Mouse (Mus musculus): ENCODE results near the gene Nebl. TPM values are rescaled to one million over a fixed set of nuclear protein-coding genes. Genes with fewer than 3 reads are reported as not detected.

The Nebl gene
- polyA plus RNA-seq, 1 experiment from 2014 or later = 8.8 TPM

GRCm38 (mm10) chr2:17435217-17435616, 296.0 kb downstream of the Nebl start:
- no peak overlapping the region for H3K9ac ChIP-seq (ENCODE audit: low read length)
- no peak overlapping the region for H3K4me3 ChIP-seq (ENCODE audit: low read depth, low read length)
- H3K36me3 ChIP-seq (ENCODE audit: control insufficient read depth, insufficient read depth, low read length) = no peaks in the 10 kb centered on the region
- no peak for DNase-seq (ENCODE audit: low spot score)
- H3K4me1 ChIP-seq (ENCODE audit: control insufficient read depth, insufficient read depth, low read length) = no peaks in the 10 kb centered on the region
- no peak overlapping the region for H3K27ac ChIP-seq (ENCODE audit: low read depth, low read length)
- H3K4me2 ChIP-seq (ENCODE audit: low read depth) = no peak overlapping the region
- 69% methylated on average over 4 of the region's 4 CpGs for WGBS
- H3K27me3 ChIP-seq (ENCODE audit: control insufficient read depth, insufficient read depth, low read length) = no peaks in the 10 kb centered on the region
- no peaks in the 10 kb centered on the region for H3K9me3 ChIP-seq (ENCODE audit: control insufficient read depth, low read length)
- peak; percentile 40; the same call in 1 of the 2 replicates for ATAC-seq (ENCODE audit: insufficient read depth, low FRiP score, low TSS enrichment)

- Histone ChIP-seq H3K9ac (ENCODE audit: low read length) (no peak overlapping the region), H3K27me3 (ENCODE audit: control insufficient read depth, insufficient read depth, low read length) (no peaks in the 10 kb centered on the region), H3K4me1 (ENCODE audit: control insufficient read depth, insufficient read depth, low read length) (no peaks in the 10 kb centered on the region), H3K9me3 (ENCODE audit: control insufficient read depth, low read length) (no peaks in the 10 kb centered on the region), H3K4me3 (ENCODE audit: low read depth, low read length) (no peak overlapping the region), H3K27ac (ENCODE audit: low read depth, low read length) (no peak overlapping the region), H3K4me2 (ENCODE audit: low read depth) (no peak overlapping the region), H3K36me3 (ENCODE audit: control insufficient read depth, insufficient read depth, low read length) (no peaks in the 10 kb centered on the region)
- no peak for ATAC-seq (ENCODE audit: insufficient read depth, low FRiP score, low TSS enrichment)
- no peak for DNase-seq (ENCODE audit: low spot score)
- WGBS = 91% methylated on average over 4 of the region's 4 CpGs
These were observed 302.2 kb downstream of the Nebl start for GRCm38 (mm10) chr2:17429028-17429427.

- H3K9ac ChIP-seq (ENCODE audit: low read length) = no peak overlapping the region
- H3K27ac ChIP-seq (ENCODE audit: low read depth, low read length) = no peak overlapping the region
- H3K4me1 ChIP-seq (ENCODE audit: control insufficient read depth, insufficient read depth, low read length) = no peaks in the 10 kb centered on the region
- no peaks in the 10 kb centered on the region for H3K27me3 ChIP-seq (ENCODE audit: control insufficient read depth, insufficient read depth, low read length)
- no peaks in the 10 kb centered on the region for H3K9me3 ChIP-seq (ENCODE audit: control insufficient read depth, low read length)
- no peak for ATAC-seq (ENCODE audit: insufficient read depth, low FRiP score, low TSS enrichment)
- WGBS = 94% methylated on average over 4 of the region's 4 CpGs
- H3K4me3 ChIP-seq (ENCODE audit: low read depth, low read length) = no peak overlapping the region
- no peak overlapping the region for H3K4me2 ChIP-seq (ENCODE audit: low read depth)
- H3K36me3 ChIP-seq (ENCODE audit: control insufficient read depth, insufficient read depth, low read length) = no peaks in the 10 kb centered on the region
- DNase-seq (ENCODE audit: low spot score) = no peak
These were observed 303.1 kb downstream of the Nebl start for GRCm38 (mm10) chr2:17428156-17428555.

- Histone ChIP-seq H3K27me3 (ENCODE audit: control insufficient read depth, insufficient read depth, low read length) (no peaks in the 10 kb centered on the region), H3K36me3 (ENCODE audit: control insufficient read depth, insufficient read depth, low read length) (no peaks in the 10 kb centered on the region), H3K27ac (ENCODE audit: low read depth, low read length) (no peak overlapping the region), H3K9me3 (ENCODE audit: control insufficient read depth, low read length) (no peaks in the 10 kb centered on the region), H3K4me3 (ENCODE audit: low read depth, low read length) (no peak overlapping the region), H3K4me1 (ENCODE audit: control insufficient read depth, insufficient read depth, low read length) (no peaks in the 10 kb centered on the region), H3K9ac (ENCODE audit: low read length) (no peak overlapping the region), H3K4me2 (ENCODE audit: low read depth) (no peak overlapping the region)
- ATAC-seq (ENCODE audit: insufficient read depth, low FRiP score, low TSS enrichment) (peak; percentile 80; the same call in 1 of the 2 replicates), DNase-seq (ENCODE audit: low spot score) (no peak)
- WGBS = 11% methylated on average over 1 of the region's 1 CpGs
These were observed 308.3 kb downstream of the Nebl start for GRCm38 (mm10) chr2:17422967-17423366.

GRCm38 (mm10) chr2:17415347-17415746, 315.9 kb downstream of the Nebl start:
- no peaks in the 10 kb centered on the region for H3K9me3 ChIP-seq (ENCODE audit: control insufficient read depth, low read length)
- H3K4me2 ChIP-seq (ENCODE audit: low read depth) = no peak overlapping the region
- H3K4me1 ChIP-seq (ENCODE audit: control insufficient read depth, insufficient read depth, low read length) = no peaks in the 10 kb centered on the region
- no peak overlapping the region for H3K4me3 ChIP-seq (ENCODE audit: low read depth, low read length)
- H3K36me3 ChIP-seq (ENCODE audit: control insufficient read depth, insufficient read depth, low read length) = no peaks in the 10 kb centered on the region
- no peak for DNase-seq (ENCODE audit: low spot score)
- H3K27ac ChIP-seq (ENCODE audit: low read depth, low read length) = no peak overlapping the region
- ATAC-seq (ENCODE audit: insufficient read depth, low FRiP score, low TSS enrichment) = no peak
- no peak overlapping the region for H3K9ac ChIP-seq (ENCODE audit: low read length)
- 35% methylated on average over 4 of the region's 4 CpGs for WGBS
- no peaks in the 10 kb centered on the region for H3K27me3 ChIP-seq (ENCODE audit: control insufficient read depth, insufficient read depth, low read length)

GRCm38 (mm10) chr2:17414324-17414723, 316.9 kb downstream of the Nebl start:
- Histone ChIP-seq H3K36me3 (ENCODE audit: control insufficient read depth, insufficient read depth, low read length) (no peaks in the 10 kb centered on the region), H3K4me2 (ENCODE audit: low read depth) (no peak overlapping the region), H3K4me1 (ENCODE audit: control insufficient read depth, insufficient read depth, low read length) (no peaks in the 10 kb centered on the region), H3K9ac (ENCODE audit: low read length) (no peak overlapping the region), H3K4me3 (ENCODE audit: low read depth, low read length) (no peak overlapping the region), H3K27me3 (ENCODE audit: control insufficient read depth, insufficient read depth, low read length) (no peaks in the 10 kb centered on the region), H3K9me3 (ENCODE audit: control insufficient read depth, low read length) (no peaks in the 10 kb centered on the region), H3K27ac (ENCODE audit: low read depth, low read length) (no peak overlapping the region)
- DNase-seq (ENCODE audit: low spot score) (no peak), ATAC-seq (ENCODE audit: insufficient read depth, low FRiP score, low TSS enrichment) (no peak)
- 88% methylated on average over 2 of the region's 2 CpGs for WGBS

- DNase-seq (ENCODE audit: low spot score) = no peak
- Histone ChIP-seq H3K9me3 (ENCODE audit: control insufficient read depth, low read length) (no peaks in the 10 kb centered on the region), H3K4me1 (ENCODE audit: control insufficient read depth, insufficient read depth, low read length) (no peaks in the 10 kb centered on the region), H3K4me2 (ENCODE audit: low read depth) (no peak overlapping the region), H3K27ac (ENCODE audit: low read depth, low read length) (no peak overlapping the region), H3K27me3 (ENCODE audit: control insufficient read depth, insufficient read depth, low read length) (no peaks in the 10 kb centered on the region), H3K4me3 (ENCODE audit: low read depth, low read length) (no peak overlapping the region), H3K36me3 (ENCODE audit: control insufficient read depth, insufficient read depth, low read length) (no peaks in the 10 kb centered on the region), H3K9ac (ENCODE audit: low read length) (no peak overlapping the region)
- no peak for ATAC-seq (ENCODE audit: insufficient read depth, low FRiP score, low TSS enrichment)
- 77% methylated on average over 8 of the region's 8 CpGs for WGBS
These were observed 317.6 kb downstream of the Nebl start for GRCm38 (mm10) chr2:17413496-17414268.

- Histone ChIP-seq H3K9me3 (ENCODE audit: control insufficient read depth, low read length) (no peaks in the 10 kb centered on the region), H3K27me3 (ENCODE audit: control insufficient read depth, insufficient read depth, low read length) (no peaks in the 10 kb centered on the region), H3K36me3 (ENCODE audit: control insufficient read depth, insufficient read depth, low read length) (no peaks in the 10 kb centered on the region), H3K9ac (ENCODE audit: low read length) (no peak overlapping the region), H3K4me3 (ENCODE audit: low read depth, low read length) (no peak overlapping the region), H3K4me2 (ENCODE audit: low read depth) (no peak overlapping the region), H3K27ac (ENCODE audit: low read depth, low read length) (no peak overlapping the region), H3K4me1 (ENCODE audit: control insufficient read depth, insufficient read depth, low read length) (no peaks in the 10 kb centered on the region)
- WGBS = 81% methylated on average over 5 of the region's 5 CpGs
- DNase-seq (ENCODE audit: low spot score) (no peak), ATAC-seq (ENCODE audit: insufficient read depth, low FRiP score, low TSS enrichment) (no peak)
These were observed 322.0 kb downstream of the Nebl start for GRCm38 (mm10) chr2:17409276-17409675.

DNA sequence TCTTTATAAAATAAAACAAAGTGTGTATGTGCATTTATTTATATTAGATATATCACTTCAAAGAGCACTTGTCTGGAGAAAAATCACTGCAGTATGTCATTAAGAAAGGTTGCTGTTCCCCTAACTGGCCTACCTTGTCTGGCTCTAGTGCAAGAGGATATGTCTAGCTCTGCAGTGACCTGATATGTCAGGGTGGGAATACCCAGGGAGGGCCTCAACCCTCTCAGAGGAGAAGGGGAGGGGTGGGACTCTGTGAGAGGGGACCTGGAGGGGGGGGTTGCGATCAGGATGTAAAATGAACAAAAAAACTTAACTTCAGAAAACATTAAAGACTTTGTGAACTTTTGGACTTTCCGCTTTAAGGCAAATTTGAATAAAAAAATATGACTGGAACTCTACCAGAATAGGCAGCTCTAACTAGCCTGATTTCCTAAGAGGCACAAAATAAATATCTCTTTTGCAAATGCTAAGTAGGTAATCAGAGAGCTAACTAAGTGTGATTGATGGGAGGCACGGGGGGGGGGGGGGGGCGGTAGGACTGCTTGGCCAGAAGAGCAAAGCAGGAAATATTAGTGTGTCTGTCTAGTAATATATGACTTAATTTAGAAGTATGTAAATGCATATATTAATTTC, 325.2 kb downstream of the Nebl start:
- Histone ChIP-seq H3K4me1 (ENCODE audit: control insufficient read depth, insufficient read depth, low read length) (no peaks in the 10 kb centered on the region), H3K36me3 (ENCODE audit: control insufficient read depth, insufficient read depth, low read length) (no peaks in the 10 kb centered on the region), H3K4me2 (ENCODE audit: low read depth) (no peak overlapping the region), H3K9me3 (ENCODE audit: control insufficient read depth, low read length) (no peaks in the 10 kb centered on the region), H3K9ac (ENCODE audit: low read length) (no peak overlapping the region), H3K27me3 (ENCODE audit: control insufficient read depth, insufficient read depth, low read length) (no peaks in the 10 kb centered on the region), H3K4me3 (ENCODE audit: low read depth, low read length) (no peak overlapping the region), H3K27ac (ENCODE audit: low read depth, low read length) (no peak overlapping the region)
- DNase-seq (ENCODE audit: low spot score) (no peak), ATAC-seq (ENCODE audit: insufficient read depth, low FRiP score, low TSS enrichment) (no peak)
- WGBS = 63% methylated on average over 4 of the region's 4 CpGs
